Mouse (Mus musculus) spleen, adult 12 weeks (tissue): ENCODE results near the gene Clca1.
"Not testable (repeated sequence)": the region's sequence is repeated elsewhere in the genome, so short reads cannot be mapped to it uniquely, and the experiment has no call there.

Experiments used
- DNase-seq: peaks from one replicate; pipeline ENCODE4 v3.0.0; 2022; ENCODE audit warnings: low spot score

Clca1 gene

DNA sequence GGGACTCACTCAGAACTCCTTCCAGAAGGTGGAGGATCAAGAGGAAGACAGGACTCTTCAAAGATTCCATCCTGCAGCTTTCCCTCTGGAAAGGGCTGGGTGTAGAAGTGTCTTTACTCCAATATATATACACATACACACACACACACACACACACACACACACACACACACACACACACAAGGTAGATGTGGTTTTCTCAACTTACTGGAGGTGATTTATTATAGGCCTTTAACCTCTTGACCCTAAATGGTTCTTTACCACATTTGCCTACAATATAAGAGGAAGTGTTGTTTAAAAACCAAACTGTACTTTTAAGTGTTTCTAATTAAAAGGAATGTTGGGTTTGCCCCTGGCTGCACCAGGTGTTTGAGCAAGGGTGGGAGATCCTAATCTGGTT, at the start of gene Clca1:
Gene Clca1, minus strand, starts transcription at position 101 of the 400 bp plus-strand sequence.
- DNase-seq = no peak

DNA sequence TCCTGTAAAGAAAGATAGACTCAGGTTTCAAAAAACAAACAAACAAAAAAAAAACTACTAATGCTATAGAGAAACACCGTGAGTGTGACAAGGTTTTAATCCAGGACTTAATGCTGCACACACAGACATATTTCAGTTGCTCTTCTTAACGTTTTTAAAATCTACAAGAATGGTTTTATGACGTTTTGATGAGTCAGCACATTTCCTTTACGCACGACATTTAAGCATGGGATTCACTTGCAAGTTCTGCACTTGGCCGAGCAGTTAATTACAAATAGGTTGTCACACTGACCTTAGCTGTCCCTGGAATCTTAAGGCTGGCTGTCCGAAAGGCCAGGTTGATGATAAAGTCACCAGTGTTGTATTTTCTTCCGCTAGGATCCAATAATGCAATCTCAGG, 48.3 kb upstream of the Clca1 start:
- no peak for DNase-seq

DNA sequence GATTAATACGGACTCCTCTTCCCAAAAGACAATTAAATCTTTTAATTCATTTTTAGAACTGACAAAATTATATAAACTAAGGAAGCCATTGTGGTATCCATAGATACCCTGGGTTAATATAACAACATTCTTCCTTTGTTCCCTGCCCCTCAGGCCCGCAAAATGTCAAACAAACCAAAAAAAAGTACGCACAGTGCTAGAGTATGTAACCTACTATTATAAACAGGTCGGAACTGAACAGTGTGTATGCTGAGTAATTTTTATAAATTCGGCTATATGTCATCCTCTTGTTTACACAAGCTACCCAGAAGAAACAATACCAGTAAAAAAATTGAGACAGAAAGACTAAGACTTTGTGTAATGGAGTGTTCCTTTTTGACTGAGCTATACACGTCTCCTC, 45.8 kb upstream of the Clca1 start:
- no peak for DNase-seq

DNA sequence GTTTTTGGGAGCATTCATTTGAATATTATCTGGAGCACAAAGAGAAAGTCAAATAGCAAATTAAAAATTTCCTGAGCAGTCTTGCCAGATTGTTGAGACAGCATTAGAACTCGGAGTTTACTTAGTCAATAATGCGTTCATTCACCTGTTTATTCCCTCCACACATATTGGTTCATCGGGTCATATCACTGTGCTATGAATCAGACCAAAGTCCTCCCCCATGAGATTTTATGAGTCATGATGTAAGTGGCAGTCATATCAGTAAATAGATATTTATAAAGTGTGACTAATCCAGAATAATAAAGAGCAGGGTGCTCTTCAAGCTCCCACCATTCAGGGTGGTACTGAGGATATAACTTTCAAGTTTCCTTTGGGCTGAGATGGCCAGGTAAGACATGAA, 39.8 kb upstream of the Clca1 start:
- no peak for DNase-seq

DNA sequence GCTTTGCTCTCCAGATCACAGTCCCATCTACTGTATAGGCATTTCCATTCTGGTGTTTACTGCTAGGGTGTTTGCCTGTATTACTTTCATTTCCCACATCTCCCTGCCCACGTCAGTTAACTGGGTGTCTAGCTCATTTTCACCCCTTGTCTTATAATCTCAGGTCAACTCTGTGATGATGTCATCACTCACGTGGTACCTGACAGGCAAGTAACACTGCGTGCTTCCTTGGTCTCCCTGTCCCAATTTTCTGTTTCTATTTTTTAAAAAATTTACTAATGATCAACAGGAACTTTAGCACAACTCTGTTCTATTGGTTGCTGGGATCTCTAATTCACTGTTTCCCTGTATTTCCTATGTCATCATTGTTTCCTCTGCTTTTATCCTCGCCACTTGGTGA, 36.4 kb upstream of the Clca1 start:
- no peak for DNase-seq

DNA sequence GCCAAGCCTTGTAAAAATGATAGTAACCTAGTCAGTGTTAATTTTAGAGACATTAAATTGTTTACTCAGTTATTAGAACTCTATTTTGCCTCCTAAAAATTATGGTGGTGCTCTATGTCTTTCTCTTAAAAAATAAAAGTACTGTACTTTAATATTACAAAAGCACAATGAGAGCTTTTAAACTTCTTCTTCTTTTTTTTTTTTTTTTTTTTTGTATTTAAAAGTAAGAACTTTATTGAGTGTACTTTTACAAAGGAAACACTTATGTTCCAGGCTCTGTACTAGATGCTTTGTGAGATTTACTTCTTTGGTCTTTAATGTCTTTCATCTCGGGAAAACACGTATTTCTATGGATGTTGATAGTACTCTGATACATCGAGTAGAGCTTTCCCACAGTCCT, 22.6 kb upstream of the Clca1 start:
- DNase-seq = not testable (repeated sequence)

DNA sequence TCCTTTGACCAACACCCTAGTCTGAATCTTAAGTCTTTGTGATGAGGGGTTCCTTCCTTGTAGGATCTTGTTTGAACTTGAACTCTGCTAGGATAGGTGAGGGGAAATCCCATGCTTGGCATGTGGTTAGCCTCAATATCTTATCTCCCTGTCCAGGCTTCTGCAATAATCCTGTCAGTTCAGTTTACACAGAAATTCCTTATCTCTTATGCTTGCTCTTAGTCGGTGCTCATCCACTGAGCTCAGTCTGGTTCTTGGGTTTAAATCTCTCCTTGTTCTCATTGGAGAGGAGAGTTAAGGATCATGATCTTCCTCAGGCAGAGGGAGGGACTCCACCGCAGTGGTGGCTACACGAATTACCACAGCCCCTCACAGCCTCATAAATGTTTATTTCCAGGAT, 17.2 kb upstream of the Clca1 start:
- no peak for DNase-seq

DNA sequence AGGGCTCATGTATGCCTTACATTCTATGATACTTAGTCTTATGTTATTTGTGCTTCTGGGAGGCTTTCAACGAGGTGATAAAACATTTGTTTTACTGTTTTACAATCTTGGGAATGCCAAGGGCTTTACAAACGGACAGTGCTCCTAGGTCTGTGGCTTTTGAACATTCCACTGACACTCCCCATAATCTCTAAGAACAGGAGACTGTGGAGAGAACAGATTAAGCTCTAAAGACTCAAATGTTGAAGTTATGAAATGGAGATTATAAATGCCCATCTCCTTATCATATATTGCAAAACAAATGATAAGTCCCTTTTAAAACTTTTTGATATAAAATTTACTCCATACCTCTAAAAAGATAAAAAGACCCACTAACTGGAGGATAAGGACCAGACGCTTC, 6.2 kb upstream of the Clca1 start:
- no peak for DNase-seq

DNA sequence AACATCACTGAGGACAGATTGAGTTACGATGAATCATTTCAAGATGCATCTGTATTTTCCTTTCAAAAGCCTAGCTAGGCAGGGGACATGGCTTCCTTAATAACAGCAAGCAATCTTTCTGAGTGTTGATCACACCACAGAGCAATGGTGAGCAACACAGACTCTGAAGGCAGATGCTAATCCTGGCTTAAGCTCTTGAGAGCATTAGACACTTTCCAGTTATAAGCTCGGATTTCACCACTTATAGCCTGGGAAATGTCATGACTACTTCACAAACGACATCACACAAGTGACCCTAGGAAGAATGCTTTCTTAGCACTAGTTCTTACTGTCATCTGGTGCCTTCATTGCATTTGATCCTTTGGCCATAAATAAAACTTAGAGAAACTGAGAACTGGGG, 4.5 kb downstream of the Clca1 start:
- DNase-seq = no peak

DNA sequence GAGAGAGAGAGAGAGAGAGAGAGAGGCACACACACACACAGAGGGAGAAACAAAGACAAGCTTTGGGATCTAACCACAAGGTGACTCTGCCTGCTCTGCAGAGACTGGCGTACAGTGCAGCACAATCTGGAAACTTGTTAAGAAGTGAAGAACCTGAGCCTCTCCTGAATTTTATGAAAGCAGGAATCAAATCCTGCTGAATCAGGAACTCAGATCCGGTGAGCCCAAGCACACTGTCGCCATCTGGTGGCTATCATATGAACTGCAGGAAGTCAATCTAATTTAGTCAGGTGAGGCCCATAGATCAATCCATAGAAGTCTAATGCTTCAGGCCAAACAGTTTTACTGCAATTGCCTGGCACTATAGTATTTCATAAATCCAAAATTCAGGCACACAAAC, 5.8 kb downstream of the Clca1 start:
- no peak for DNase-seq

DNA sequence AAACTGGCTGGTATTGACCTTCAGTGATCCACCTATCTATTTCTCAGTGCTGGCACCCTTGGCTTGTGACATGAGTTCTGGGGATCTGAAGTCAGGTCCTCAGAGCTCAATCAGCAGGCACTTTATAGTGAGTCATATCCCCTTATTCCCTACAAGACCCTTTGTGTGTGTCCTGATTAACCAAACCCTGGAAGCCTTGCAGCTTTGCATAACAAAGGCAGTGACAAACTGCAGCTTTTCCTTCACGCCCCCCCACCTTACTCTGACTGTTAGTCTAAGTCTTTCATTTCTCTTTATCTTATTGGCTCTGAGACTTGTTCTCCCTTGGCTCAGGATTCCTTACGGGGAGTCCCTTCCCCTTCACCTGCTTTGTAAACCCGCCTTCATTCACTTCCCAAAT, 14.8 kb downstream of the Clca1 start:
- DNase-seq = no peak

DNA sequence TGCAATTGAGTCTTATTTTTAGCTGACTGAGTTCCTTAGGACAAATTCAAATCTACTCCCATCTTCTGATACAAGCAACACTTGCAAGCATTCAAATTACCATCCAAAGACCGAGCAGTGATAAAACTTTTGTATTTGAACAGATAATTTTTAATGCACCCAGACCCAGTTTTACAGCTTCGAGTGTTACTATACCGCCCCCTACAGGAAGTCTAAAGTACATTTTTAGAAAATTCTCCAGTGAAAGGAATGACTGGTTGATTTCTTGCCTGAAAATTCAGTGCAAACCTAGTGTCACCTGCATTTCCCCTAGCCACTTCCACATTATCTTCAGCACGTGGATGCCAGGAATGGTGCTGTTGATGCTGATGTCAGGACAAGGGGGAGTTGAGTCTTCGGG, 28.2 kb downstream of the Clca1 start:
- DNase-seq = no peak

DNA sequence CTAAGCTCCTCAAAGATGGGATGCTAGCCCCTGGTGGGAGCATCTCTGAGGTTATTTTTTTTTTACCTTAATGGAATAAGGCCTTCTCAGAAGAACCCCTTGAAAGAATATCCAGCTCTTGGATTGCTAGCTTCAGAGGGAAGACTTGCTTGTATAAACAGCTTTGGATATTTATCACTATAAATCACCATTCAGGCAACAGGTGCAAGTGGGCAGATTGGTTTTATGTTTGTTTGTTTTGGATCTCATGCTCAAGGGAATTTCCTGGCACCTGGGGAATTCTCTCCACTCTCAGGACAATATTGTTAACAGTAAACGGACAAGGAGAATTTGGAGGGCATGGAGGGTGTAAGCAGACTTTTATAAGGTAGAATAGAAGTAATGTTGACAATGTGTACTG, 31.7 kb downstream of the Clca1 start:
- no peak for DNase-seq

DNA sequence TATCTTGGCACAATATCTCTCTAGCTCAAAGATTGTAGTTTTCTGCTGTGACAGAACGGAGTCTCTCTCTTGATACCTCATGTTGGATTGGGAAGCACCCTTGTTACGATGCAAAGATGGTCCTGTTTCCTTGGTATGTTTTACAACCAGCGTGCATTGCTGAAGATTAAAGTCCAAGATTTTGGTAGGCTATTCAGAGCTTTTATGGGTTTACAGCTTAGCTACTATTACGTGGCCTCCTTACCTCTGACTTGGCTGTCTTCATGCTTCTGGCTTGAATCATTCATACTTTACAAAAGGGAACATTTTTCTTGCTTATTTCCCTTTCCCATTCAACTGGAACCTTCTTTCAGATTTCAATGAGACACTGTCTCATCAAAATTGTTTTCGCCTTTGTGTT, 39.5 kb downstream of the Clca1 start:
- no peak for DNase-seq

DNA sequence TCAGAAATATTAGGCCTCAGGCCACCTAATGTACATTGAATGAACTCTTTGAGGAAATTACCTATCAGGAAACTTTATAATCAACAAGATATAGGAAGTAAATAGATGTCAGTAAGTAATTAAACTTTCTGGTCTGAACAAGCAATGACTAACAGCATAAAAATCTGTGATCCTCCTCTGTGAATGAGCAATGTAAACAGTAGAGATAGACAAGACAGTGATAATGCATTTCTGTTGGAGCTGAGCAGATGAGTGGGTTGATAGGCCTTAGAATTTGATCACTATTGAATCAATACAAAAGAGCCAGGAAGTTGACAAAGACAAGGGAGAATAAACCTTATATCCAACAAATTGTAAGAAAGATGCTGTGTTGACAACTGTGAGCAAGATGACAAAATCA, 40.0 kb downstream of the Clca1 start:
- DNase-seq = no peak

DNA sequence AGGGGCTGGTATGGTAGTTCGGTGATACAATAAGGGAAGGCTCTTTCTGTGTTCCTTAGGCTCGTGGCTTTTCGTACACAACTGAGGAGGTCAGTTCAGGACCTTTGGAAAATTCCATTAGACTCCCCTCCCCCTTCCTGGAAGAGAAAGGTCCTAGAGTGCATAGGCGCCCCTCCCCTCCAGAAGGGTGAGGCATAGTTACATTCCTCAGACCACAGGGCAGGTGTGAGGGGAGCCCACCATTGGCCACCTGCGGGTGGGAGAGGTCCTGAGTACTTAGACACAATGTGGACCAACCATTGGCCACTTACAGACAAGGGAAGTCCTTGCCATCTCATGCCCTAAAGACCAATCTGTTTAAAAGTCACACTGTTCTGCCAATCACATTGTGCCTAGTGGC, 46.7 kb downstream of the Clca1 start:
- no peak for DNase-seq

DNA sequence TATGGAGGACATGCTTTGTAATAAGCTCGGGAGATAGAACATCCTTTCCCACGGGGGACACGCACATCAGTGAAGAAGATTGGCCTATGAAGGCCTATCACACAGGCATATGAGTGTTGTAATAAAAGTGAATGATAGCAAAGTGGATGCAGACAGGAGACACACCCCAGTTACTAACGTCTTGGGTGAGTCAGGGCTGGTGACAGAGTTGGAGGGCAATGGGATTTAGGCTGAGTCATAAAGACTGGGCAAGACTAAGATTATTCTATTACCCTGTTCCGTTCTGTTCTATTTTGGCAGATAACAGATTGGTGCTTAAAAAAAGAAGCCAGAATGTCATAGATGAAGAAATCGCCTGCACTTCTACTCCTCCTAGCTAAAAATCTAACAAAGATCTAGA, 52.0 kb downstream of the Clca1 start:
- DNase-seq = no peak

DNA sequence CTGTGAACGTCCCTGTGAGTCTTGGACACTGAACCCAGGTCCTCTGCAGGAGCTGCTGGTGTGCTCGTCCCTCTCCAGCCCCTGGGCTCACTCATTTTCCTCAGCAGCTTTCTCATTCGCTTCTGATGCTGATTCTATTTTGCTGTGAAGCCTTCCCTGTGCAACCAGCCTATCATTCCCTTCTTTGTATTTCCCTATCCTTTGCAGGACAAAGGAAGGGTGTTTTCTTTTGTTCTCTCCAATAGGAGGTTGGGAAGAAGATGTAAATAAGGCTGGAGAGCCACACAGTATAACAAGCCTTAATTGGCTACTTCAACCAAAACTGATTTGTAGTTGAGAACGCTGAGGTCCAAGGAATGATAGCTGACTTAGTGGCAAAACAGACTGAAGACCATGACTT, 54.9 kb downstream of the Clca1 start:
- no peak for DNase-seq

DNA sequence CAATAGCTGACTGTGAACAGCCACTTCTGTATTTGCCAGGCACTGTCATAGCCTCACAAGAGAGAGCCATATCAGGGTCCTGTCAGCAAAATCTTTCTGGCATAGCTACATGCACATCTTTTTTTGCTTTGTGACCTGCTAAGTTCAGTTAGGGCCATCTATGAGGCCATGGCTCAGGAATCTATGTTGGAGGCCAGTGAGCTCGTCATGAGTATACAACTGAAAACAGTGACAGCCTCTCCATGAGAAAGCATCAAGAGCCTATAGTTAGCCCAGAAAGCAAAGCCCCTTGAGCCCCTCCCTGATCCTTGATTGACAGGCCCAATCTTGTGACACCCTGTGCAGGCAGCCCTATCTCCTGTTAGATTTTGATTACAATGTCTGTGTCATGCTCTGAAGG, 56.5 kb downstream of the Clca1 start:
- no peak for DNase-seq

DNA sequence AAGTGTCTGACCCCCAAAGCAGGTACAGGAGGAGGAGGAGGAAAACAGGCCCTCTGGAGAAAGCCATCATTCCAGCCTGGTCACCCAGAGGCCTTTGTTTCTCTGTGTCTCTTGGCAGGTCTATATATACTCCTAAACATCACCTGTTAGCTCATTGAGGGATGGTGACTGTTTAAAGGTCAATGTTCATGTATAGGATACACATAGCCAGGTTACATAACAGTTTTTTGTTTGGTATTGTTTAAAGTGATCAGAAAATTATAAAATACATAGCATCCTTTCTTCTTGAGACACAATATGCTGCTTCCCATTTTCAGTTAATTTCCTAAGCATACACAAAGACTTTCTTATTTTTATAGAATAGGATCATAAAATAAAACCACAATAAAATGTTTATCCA, 57.6 kb downstream of the Clca1 start, which contains the start of gene Clca4a:
Gene Clca4a, minus strand, starts transcription at position 101 of the 400 bp plus-strand sequence.
- no peak for DNase-seq

DNA sequence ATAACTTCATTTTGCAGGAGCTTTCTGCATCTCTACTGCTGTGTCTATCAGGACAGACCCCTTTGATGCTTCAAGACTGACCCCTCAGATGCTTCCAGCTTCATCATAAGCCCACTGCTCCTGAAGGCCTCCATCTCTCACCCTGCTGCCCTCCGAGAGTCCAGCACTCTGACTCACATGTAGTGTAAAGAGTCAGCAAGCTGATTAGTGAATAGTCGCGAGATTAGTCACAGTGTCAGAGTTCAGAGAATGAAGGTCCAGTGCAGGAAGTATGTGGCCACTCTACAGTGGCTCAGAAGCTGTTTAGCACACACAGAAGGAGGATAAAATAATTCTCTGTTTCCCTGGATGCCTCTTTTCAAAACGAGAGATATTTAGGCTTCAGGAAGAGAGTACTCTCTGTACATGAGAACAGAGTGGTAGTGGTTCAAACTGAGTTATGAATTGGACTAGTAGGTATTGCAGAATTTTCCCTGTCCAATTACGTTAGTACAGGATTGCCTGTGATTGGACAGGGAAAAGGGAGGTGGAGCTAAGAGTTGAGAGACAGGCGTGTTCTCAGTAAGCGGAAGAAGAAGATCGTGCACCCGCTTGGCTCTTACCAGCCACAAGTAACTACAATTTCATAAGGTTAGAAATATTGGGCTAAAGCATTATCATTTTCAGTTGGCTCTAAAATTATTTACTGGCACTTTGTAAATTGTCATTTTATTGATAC, 60.9 kb downstream of the Clca1 start:
- no peak for DNase-seq

DNA sequence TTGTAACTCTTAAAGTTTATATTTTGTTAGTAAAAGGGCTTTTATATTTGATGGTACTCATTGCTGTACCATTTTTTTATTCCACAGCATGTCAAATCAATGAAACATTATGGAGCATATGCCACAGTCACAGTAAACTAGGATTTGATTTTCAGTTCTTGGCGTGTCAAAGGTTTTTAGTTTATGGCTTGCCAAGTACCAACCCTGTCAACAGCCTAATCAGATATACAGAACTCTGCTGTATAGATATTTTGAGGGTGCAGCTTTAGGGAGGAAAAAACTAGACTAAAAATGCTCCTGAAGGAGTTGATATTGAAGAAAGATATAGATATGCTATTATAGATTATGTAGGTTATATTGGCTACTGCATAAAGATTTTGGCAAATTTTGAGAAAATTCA, 62.8 kb downstream of the Clca1 start:
- DNase-seq = no peak

DNA sequence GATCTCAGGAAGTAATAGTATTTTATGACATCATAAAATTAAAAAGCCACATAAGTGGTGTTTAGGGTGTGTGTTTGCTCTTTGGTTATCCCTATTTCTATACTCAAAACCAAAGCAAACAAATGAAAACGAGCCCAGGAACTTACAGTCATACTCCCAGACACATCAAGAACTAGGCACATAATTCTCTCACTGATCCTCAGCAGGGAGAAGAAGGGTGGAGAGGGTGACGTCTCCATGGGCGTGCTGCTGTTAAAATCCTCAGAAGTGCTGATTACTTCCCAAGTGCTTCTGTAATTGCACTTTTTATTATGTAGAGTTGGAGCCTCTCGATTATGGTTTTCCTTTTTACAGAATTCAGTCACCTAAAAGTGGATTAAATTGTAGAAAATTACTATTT, 66.5 kb downstream of the Clca1 start:
- DNase-seq = no peak
